Mouse (Mus musculus) bone marrow macrophage, adult 2 months (primary cell): ENCODE data around the gene Cend1. TPM values are rescaled to one million over a fixed set of nuclear protein-coding genes. Genes with fewer than 3 reads are reported as not detected.
A peak's percentile ranks its signal among the peaks of the same experiment; 100 is the strongest.

Experiments used
- H3K27ac ChIP-seq: 2 replicates; pipeline ENCODE4 v1.5.1; 2012; ENCODE audit warnings: low read depth, low read length; ENCODE audit not compliant: insufficient read depth
- H3K4me1 ChIP-seq: 2 replicates; pipeline ENCODE4 v1.6.1; 2012; ENCODE audit warnings: low read length; ENCODE audit not compliant: control insufficient read depth, insufficient read depth
- H3K4me3 ChIP-seq: 2 replicates; pipeline ENCODE4 v1.5.1; 2012; ENCODE audit warnings: mild to moderate bottlenecking, low read length, moderate library complexity; ENCODE audit not compliant: insufficient read depth
- CTCF ChIP-seq: IDR thresholded peaks from 2 replicates; pipeline ENCODE4 v1.5.1; 2012; ENCODE audit warnings: low read depth, mild to moderate bottlenecking, low read length, moderate library complexity
- POLR2A ChIP-seq: IDR thresholded peaks from 2 replicates; pipeline ENCODE4 v1.6.1; 2012; ENCODE audit warnings: mild to moderate bottlenecking, low read depth, low read length, borderline replicate concordance
- polyA plus RNA-seq: library from polyadenylated mRNA; stranded (reverse); fragments of >200 nt; gene quantifications from 2 replicates; pipeline ENCODE4 v1.2.4, GENCODE M21; 2012; ENCODE audit not compliant: missing spikeins, insufficient read depth, insufficient read length

The Cend1 gene
- polyA plus RNA-seq, 1 experiment: not detected

DNA sequence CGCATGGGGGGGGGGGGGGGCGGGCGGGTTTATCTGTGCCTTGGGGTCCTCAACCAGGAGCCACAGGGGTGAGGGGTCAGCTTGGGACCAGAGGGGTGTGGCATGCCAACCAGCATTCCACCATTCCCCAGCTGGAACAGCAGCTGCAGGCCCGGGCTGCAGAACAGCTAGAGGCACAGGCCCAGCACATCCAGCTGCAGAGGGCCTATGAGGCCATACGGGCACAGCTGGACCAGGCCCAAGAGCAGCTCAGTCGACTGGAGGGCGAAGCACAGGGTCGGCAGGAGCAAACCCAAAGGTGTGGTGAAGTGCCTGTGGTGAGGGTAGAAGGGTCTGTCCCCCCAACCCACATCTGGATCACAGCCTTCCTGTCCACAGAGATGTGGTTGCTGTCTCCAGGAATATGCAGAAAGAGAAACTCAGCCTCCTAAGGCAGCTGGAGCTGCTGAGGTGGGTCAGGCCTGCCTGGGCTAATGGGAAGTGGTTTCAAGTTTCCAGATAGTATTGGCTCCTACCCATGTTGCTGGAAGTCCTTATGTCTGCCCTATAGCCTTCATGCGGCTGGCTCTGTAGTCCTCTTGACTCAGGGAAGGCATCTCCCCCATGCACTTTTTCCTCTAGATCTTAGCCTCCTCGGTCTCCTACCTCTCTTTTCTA lies 36.2 kb upstream of the Cend1 start:
- TF ChIP-seq CTCF: no peak
- no peak for TF ChIP-seq POLR2A
- Histone ChIP-seq H3K27ac (peak overlapping the region; percentile 66), H3K4me3 (peak overlapping the region; percentile 21; the same call in 1 of the 2 replicates), H3K4me1 (peaks cover 69% of the 10 kb centered on the region)

DNA sequence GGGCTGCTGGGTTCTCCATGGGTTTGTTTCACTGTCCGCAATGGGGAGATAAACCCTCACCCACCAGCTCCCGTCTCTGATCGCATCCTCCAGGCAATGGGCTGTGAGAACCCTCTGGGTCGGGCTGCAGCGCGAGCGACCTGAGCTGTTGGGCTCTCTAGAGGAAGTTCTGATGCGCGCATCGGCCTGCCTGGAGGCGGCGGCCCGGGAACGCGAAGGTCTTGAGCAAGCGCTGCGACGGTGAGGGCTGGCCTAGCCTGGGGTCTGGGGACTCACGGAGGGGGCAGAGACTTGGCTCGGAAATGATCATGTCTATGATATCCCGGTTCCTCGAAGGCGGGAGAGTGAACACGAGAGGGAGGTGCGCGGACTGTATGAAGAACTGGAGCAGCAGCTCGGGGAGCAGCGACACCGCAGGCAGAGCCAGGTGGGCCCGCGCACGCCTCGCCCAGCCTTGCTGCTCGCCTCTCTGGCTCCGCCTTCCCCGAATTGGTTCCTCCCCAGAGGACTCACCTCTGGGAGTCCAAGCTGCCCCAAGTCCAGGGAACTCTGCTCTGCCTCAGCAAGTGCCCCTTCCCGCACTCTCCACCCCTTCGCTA lies 35.4 kb upstream of the Cend1 start:
- no peak overlapping the region for H3K4me3 ChIP-seq
- TF ChIP-seq POLR2A: no peak
- TF ChIP-seq CTCF: no peak
- H3K27ac ChIP-seq: no peak overlapping the region
- peaks cover 69% of the 10 kb centered on the region for H3K4me1 ChIP-seq

DNA sequence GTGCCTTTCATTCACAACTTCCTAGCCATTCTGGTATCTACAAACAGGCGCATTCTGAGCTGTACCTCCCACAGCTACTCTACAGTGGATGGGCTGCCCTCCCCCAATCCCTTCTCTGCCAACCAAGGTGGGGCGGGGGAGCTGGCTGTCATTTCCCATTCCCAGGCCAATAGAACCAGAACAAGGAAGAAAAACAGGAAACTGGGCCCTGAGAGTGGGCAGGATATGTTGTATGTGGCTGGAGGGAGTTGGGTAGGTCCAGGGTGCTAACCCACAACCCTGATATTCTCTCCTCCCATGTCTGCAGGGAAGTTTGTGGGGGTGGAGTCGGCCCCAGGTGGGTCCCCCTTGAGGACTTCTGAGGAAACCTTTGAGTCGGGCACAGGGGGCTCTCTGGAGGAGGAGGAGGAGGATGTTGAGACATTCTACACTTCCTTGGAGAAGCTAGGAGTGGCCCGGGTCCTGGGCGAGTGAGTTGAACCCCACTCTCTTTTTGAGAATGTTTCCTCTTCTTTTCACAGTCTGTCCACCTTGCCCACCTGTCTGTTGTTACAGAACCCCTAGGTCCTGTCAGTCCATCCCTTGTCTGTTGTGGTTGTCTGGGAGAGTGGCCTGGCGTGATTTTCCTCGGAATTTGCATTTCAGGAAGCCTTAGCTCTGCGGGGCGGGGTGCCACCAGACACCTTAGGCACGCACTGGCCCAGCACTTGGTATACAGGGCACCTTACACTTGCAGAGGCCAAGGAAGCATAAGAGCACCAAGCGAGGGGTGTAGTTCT lies 34.7 kb upstream of the Cend1 start:
- Histone ChIP-seq H3K4me1 (peaks cover 68% of the 10 kb centered on the region), H3K27ac (no peak overlapping the region), H3K4me3 (no peak overlapping the region)
- TF ChIP-seq CTCF: no peak
- no peak for TF ChIP-seq POLR2A

DNA sequence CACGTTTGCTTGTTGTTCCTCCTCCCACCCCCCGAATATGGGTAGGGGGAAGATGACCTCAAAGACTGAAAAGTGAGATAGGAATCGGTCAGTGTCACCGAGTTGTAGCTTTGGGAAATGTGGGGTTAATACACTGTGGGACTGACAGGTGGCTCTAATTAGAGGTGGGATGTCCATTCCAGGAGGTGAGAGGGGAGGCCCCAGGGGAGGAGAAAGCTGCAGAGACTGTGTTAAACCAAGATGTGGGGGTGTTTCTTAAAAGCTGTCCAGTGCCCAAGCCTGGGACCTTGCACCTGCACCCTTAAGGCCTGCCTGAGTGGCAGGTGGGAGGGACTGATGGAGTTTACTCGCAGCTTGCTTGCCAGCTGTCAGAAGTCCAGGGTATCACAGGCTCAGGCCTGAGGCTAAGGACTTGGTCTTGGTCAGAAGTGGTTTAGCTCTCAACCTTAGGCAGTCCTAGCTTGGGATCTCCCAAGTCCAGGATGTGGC lies 33.1 kb upstream of the Cend1 start:
- H3K4me3 ChIP-seq: peak overlapping the region; percentile 34
- no peak overlapping the region for H3K27ac ChIP-seq

DNA sequence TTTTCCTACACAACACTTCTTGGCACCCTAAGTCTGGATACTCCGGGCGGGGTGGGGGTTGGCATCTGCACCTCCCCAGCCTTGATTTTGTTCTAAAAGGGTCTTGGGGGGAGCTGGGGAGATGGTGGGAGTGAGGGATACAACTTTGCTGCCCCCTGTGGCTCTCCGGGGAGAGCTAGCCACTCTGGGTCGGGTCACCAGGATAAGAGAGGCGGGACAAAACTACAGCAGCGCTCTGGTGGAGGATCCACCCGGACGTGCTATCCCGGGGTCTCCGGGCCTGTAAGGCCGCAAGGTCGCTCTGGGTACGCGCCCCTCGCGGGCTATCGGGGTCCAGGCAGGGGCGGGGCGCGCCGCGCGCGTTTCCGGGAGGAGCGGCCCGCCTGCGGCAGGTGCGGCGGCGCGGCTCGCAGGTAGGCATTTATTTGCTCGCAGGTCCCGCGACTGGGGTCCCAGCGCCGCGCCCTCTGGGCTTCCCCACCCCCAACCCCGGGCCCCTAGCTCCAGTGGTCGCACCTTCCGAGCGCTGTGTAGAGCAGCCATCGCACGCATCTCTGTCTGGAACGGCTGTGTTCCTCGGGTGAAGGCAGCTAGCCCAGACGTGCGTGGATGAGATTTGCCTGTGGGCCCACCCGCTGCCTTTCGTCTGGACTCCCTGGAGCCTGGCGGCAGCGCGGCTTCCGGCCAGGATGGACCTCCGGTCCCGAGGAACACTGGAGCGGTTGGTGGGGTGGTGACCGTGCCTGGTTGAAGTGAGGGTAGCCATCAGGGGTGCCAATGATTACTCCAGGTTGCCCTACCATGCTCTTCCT lies 32.4 kb upstream of the Cend1 start:
- Histone ChIP-seq H3K4me1 (peaks cover 69% of the 10 kb centered on the region), H3K4me3 (peak overlapping the region; percentile 56), H3K27ac (no peak overlapping the region)
- TF ChIP-seq POLR2A (no peak), CTCF (peak; percentile 14; the same call in 1 of the 2 replicates)

More for the DNA sequence above, 33.1 kb upstream of the Cend1 start:
- TF ChIP-seq CTCF: no peak
- TF ChIP-seq POLR2A: no peak
- H3K4me1 ChIP-seq: peaks cover 66% of the 10 kb centered on the region

DNA sequence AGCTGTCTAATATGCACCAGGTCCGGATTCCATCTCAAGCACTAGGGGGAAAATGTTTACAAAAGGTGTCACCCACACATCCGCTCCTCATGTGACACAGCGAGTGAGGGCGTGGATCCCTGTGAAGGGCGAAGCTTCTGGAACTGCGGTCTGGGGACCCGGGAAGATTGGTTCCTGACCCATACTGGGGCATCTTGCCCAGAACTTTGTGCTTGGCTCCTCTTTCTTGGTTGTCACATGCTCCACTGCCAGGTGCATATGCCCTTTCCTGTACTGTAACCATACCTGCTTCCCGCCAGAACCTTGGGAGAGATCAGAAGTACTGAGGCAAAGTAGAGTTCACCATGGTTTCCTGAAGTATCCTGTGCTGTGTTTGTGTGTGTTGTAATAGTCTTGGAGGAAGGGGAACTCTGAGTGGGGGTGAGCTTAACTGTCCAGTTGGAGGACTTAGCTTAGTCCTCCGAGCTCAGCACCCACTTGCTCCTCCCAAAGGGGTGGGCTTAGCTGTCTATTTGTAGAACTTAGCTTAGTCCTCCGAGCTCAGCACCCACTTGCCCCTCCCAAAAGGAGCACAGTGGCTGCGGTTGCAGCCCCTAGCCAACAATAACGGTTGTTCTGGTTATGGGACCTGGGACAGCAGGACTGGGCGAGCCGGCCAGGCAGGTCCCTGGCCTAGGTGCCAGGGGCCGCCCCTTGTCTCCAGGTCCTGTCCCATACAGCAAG lies 31.3 kb upstream of the Cend1 start, which contains the start of gene Cracr2b:
Cracr2b (plus strand) TSS at position 704 of the 723 bp plus-strand sequence.
- H3K4me3 ChIP-seq: peak within 1 kb of the TSS; percentile 56
- TF ChIP-seq CTCF (no peak), POLR2A (no peak)
- peak within 1 kb of the TSS; percentile 79 for H3K27ac ChIP-seq
- peaks cover 64% of the 10 kb centered on the region for H3K4me1 ChIP-seq

DNA sequence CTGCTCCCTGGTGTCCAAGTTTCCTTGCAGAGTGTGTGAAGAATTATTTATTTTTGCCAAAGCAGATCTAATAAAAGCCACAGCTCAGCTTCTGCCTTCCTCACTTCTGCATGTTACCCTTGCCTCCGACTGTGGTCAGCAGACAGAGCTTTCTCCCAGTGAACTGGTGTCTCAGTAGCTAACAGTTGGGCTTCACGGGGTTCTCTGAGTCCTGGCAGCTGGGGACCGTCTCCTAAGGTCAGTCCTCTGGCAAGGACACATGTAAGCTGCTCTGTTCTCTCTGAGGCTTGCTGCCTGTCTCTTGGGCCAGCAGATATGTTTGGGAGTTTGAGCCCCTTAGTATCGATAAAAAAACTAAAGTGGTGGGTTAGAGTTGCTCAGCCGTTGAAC lies 30.7 kb upstream of the Cend1 start:
- H3K4me1 ChIP-seq: peaks cover 60% of the 10 kb centered on the region
- no peak for TF ChIP-seq POLR2A
- TF ChIP-seq CTCF: no peak
- H3K4me3 ChIP-seq: no peak overlapping the region
- H3K27ac ChIP-seq: peak overlapping the region; percentile 79

DNA sequence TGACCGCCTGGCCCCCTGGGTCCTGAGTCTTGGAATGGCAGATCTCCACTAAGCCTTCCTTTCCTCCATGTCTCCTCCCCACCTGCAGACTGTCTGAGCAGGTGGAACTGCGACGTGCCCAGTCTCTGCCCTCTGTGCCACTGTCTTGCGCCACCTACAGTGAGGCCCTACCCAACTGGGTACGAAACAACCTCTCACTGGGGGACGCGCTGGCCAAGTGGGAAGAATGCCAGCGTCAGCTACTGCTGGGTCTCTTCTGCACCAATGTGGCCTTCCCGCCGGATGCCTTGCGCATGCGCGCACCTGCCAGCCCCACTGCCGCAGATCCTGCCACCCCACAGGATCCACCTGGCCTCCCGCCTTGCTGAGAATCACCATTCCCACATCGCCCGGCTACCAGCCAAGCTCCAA lies 30.0 kb upstream of the Cend1 start:
- Histone ChIP-seq H3K4me3 (no peak overlapping the region), H3K27ac (no peak overlapping the region), H3K4me1 (peaks cover 57% of the 10 kb centered on the region)
- TF ChIP-seq CTCF (no peak), POLR2A (no peak)
